Mouse (Mus musculus): ENCODE results near the gene Drg2. TPM values are rescaled to one million over a fixed set of nuclear protein-coding genes. Genes with fewer than 3 reads are reported as not detected.

Drg2 gene
- polyA plus RNA-seq (2012; ENCODE audit: insufficient read depth, low replicate concordance), result 36.8 and 100 TPM in 2 replicates

- TF ChIP-seq GATA1 (IDR thresholded peaks at IDR 0.05; ENCODE audit: borderline replicate concordance, low read length) (no peak), FLI1 (IDR thresholded peaks at IDR 0.05; ENCODE audit: low read length) (no peak)
- Histone ChIP-seq H3K4me1 (peaks cover 50% of the 10 kb centered on the region), H3K27me3 (replicated peaks) (no peaks in the 10 kb centered on the region)
These were observed at the start of gene Drg2 for GRCm38 (mm10) chr11:60454080-60454744. Gene Drg2 (plus strand): TSS chr11:60454591.

GRCm38 (mm10) chr11:60406606-60407005, 47.8 kb upstream of the Drg2 start:
- no peak overlapping the region for H3K4me3 ChIP-seq (replicated peaks)
- no peaks in the 10 kb centered on the region for H3K9me3 ChIP-seq
- no peaks in the 10 kb centered on the region for H3K4me1 ChIP-seq
- TF ChIP-seq GATA1 (IDR thresholded peaks at IDR 0.05; ENCODE audit: borderline replicate concordance, low read length) (no peak), FLI1 (IDR thresholded peaks at IDR 0.05; ENCODE audit: low read length) (no peak)
- peaks cover 95% of the 10 kb centered on the region for H3K36me3 ChIP-seq (replicated peaks; ENCODE audit: low read length)
- no peaks in the 10 kb centered on the region for H3K27me3 ChIP-seq (replicated peaks)

More at GRCm38 (mm10) chr11:60454080-60454744, at the start of gene Drg2:
- Histone ChIP-seq H3K4me3 (replicated peaks) (peak within 1 kb of the TSS; percentile 96), H3K36me3 (replicated peaks; ENCODE audit: low read length) (peaks cover 42% of the 10 kb centered on the region), H3K9me3 (no peaks in the 10 kb centered on the region)

- H3K9me3 ChIP-seq, result no peaks in the 10 kb centered on the region
- H3K27me3 ChIP-seq (replicated peaks), result no peaks in the 10 kb centered on the region
- TF ChIP-seq GATA1 (IDR thresholded peaks at IDR 0.05; ENCODE audit: borderline replicate concordance, low read length), result no peak
- no peak for TF ChIP-seq FLI1 (IDR thresholded peaks at IDR 0.05; ENCODE audit: low read length)
- no peak overlapping the region for H3K4me3 ChIP-seq (replicated peaks)
- H3K36me3 ChIP-seq (replicated peaks; ENCODE audit: low read length), result peaks cover 42% of the 10 kb centered on the region
- H3K4me1 ChIP-seq, result peaks cover 32% of the 10 kb centered on the region
These were observed 42.2 kb upstream of the Drg2 start for GRCm38 (mm10) chr11:60412173-60412572.

- H3K4me3 ChIP-seq (replicated peaks), result no peak overlapping the region
- H3K4me1 ChIP-seq, result peaks cover 32% of the 10 kb centered on the region
- peaks cover 34% of the 10 kb centered on the region for H3K36me3 ChIP-seq (replicated peaks; ENCODE audit: low read length)
- no peak for TF ChIP-seq FLI1 (IDR thresholded peaks at IDR 0.05; ENCODE audit: low read length)
- TF ChIP-seq GATA1 (IDR thresholded peaks at IDR 0.05; ENCODE audit: borderline replicate concordance, low read length), result no peak
- no peaks in the 10 kb centered on the region for H3K9me3 ChIP-seq
- H3K27me3 ChIP-seq (replicated peaks), result no peaks in the 10 kb centered on the region
These were observed 41.5 kb upstream of the Drg2 start for GRCm38 (mm10) chr11:60412921-60413320.

GRCm38 (mm10) chr11:60416590-60416962, 37.8 kb upstream of the Drg2 start:
- Histone ChIP-seq H3K27me3 (replicated peaks) (no peaks in the 10 kb centered on the region), H3K4me1 (peaks cover 62% of the 10 kb centered on the region), H3K36me3 (replicated peaks; ENCODE audit: low read length) (peaks cover 9% of the 10 kb centered on the region), H3K4me3 (replicated peaks) (peak overlapping the region; percentile 98), H3K9me3 (no peaks in the 10 kb centered on the region)
- TF ChIP-seq GATA1 (IDR thresholded peaks at IDR 0.05; ENCODE audit: borderline replicate concordance, low read length) (no peak), FLI1 (IDR thresholded peaks at IDR 0.05; ENCODE audit: low read length) (no peak)

GRCm38 (mm10) chr11:60416963-60417716, 37.3 kb upstream of the Drg2 start, which contains the start of gene Gid4:
Gene Gid4 (plus strand): TSS chr11:60417145.
- H3K36me3 ChIP-seq (replicated peaks; ENCODE audit: low read length), result peaks cover 9% of the 10 kb centered on the region
- H3K4me3 ChIP-seq (replicated peaks), result peak within 1 kb of the TSS; percentile 98
- H3K4me1 ChIP-seq, result peaks cover 67% of the 10 kb centered on the region
- no peaks in the 10 kb centered on the region for H3K9me3 ChIP-seq
- TF ChIP-seq GATA1 (IDR thresholded peaks at IDR 0.05; ENCODE audit: borderline replicate concordance, low read length) (no peak), FLI1 (IDR thresholded peaks at IDR 0.05; ENCODE audit: low read length) (no peak)
- no peaks in the 10 kb centered on the region for H3K27me3 ChIP-seq (replicated peaks)

- Histone ChIP-seq H3K4me3 (replicated peaks) (peak within 1 kb of the TSS; percentile 98), H3K4me1 (peaks cover 66% of the 10 kb centered on the region)
- TF ChIP-seq FLI1 (IDR thresholded peaks at IDR 0.05; ENCODE audit: low read length) (no peak), GATA1 (IDR thresholded peaks at IDR 0.05; ENCODE audit: borderline replicate concordance, low read length) (no peak)
These were observed 36.5 kb upstream of the Drg2 start, which contains the start of gene Atpaf2 for GRCm38 (mm10) chr11:60417717-60418472. Gene Atpaf2 (minus strand): TSS chr11:60418457.

GRCm38 (mm10) chr11:60418473-60418803, 36.0 kb upstream of the Drg2 start:
- Histone ChIP-seq H3K9me3 (no peaks in the 10 kb centered on the region), H3K4me1 (peaks cover 71% of the 10 kb centered on the region), H3K36me3 (replicated peaks; ENCODE audit: low read length) (peaks cover 9% of the 10 kb centered on the region), H3K4me3 (replicated peaks) (peak overlapping the region; percentile 98), H3K27me3 (replicated peaks) (no peaks in the 10 kb centered on the region)
- TF ChIP-seq FLI1 (IDR thresholded peaks at IDR 0.05; ENCODE audit: low read length), result no peak
- TF ChIP-seq GATA1 (IDR thresholded peaks at IDR 0.05; ENCODE audit: borderline replicate concordance, low read length), result no peak

More at GRCm38 (mm10) chr11:60417717-60418472, 36.5 kb upstream of the Drg2 start, which contains the start of gene Atpaf2:
- Histone ChIP-seq H3K36me3 (replicated peaks; ENCODE audit: low read length) (peaks cover 9% of the 10 kb centered on the region), H3K9me3 (no peaks in the 10 kb centered on the region), H3K27me3 (replicated peaks) (no peaks in the 10 kb centered on the region)

- no peaks in the 10 kb centered on the region for H3K9me3 ChIP-seq
- TF ChIP-seq FLI1 (IDR thresholded peaks at IDR 0.05; ENCODE audit: low read length) (no peak), GATA1 (IDR thresholded peaks at IDR 0.05; ENCODE audit: borderline replicate concordance, low read length) (no peak)
- H3K36me3 ChIP-seq (replicated peaks; ENCODE audit: low read length), result peaks cover 34% of the 10 kb centered on the region
- H3K4me1 ChIP-seq, result peaks cover 48% of the 10 kb centered on the region
- no peak overlapping the region for H3K4me3 ChIP-seq (replicated peaks)
- no peaks in the 10 kb centered on the region for H3K27me3 ChIP-seq (replicated peaks)
These were observed 32.2 kb upstream of the Drg2 start for GRCm38 (mm10) chr11:60422046-60422668.
